Mouse (Mus musculus): ENCODE results near the gene 9130019O22Rik. TPM values are rescaled to one million over a fixed set of nuclear protein-coding genes. Genes with fewer than 3 reads are reported as not detected.
"Not testable (repeated sequence)": the region's sequence is repeated elsewhere in the genome, so short reads cannot be mapped to it uniquely, and the experiment has no call there.

9130019O22Rik gene
- total and polyA plus RNA-seq, 2 experiments from 2014 or later: 1.3 to 4.6 TPM

DNA sequence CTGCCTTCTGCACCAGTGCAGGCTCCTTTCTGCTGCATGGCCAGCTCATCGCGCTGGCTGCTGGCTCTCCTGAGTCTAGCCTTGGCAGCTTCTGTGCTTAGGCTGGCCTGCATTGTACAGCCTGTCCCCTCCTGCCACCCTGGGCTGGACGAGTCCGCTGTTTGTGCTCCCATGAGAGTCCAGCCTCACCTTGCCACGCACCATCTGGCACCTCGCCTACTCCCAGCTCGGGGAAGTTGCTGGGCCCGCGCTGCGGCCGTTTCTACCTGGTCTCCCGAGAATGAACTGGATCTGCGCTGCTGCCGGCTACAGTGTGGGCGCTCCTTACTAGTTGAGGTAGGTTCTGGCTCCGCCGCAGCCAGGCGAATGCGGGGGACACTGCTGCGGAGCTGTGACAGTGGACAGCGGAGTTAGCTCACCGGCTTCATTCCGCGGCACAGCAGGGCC, 23.5 kb downstream of the 9130019O22Rik start:
- H3K27me3 ChIP-seq (ENCODE audit: insufficient read depth, low read length): no peaks in the 10 kb centered on the region
- no peaks in the 10 kb centered on the region for H3K9me3 ChIP-seq (ENCODE audit: low read length)
- H3K27ac ChIP-seq (ENCODE audit: low read depth, low read length): no peak overlapping the region
- peak; percentile 27 for DNase-seq
- peak; percentile 16; the same call in 1 of the 2 replicates for ATAC-seq
- no peak for TF ChIP-seq CTCF (IDR thresholded peaks at IDR 0.05; ENCODE audit: low read depth)
- peak overlapping the region; percentile 69 for H3K4me2 ChIP-seq (ENCODE audit: low read depth)
- peaks cover 2% of the 10 kb centered on the region; the same call in 1 of the 2 replicates for H3K4me1 ChIP-seq (ENCODE audit: insufficient read depth)
- 3% methylated on average over 24 of the region's 24 CpGs for WGBS
- no peaks in the 10 kb centered on the region for H3K36me3 ChIP-seq (ENCODE audit: insufficient read depth)
- peak overlapping the region; percentile 39 for H3K9ac ChIP-seq
- peak overlapping the region; percentile 33 for H3K4me3 ChIP-seq (ENCODE audit: low read depth, low read length)

- not testable (repeated sequence) for H3K27ac ChIP-seq (ENCODE audit: low read depth, low read length); H3K36me3 ChIP-seq (ENCODE audit: insufficient read depth); H3K27me3 ChIP-seq (ENCODE audit: insufficient read depth, low read length); H3K4me1 ChIP-seq (ENCODE audit: insufficient read depth); H3K9ac ChIP-seq; ATAC-seq; H3K9me3 ChIP-seq (ENCODE audit: low read length)
- 10% methylated on average over 13 of the region's 13 CpGs for WGBS
- H3K4me3 ChIP-seq (ENCODE audit: low read depth, low read length): peak overlapping the region; percentile 14; the same call in 1 of the 2 replicates
- peak; percentile 69 for DNase-seq
- peak overlapping the region; percentile 27; the same call in 1 of the 2 replicates for H3K4me2 ChIP-seq (ENCODE audit: low read depth)
- peak; percentile 83 for TF ChIP-seq CTCF (IDR thresholded peaks at IDR 0.05; ENCODE audit: low read depth)
Measured at GRCm38 (mm10) chr7:127362418-127362817, 24.5 kb downstream of the 9130019O22Rik start.

- H3K4me1 ChIP-seq (ENCODE audit: insufficient read depth): peaks cover 2% of the 10 kb centered on the region; the same call in 1 of the 2 replicates
- TF ChIP-seq CTCF (IDR thresholded peaks at IDR 0.05; ENCODE audit: low read depth): no peak
- H3K27me3 ChIP-seq (ENCODE audit: insufficient read depth, low read length): no peaks in the 10 kb centered on the region
- DNase-seq (no peak), ATAC-seq (no peak)
- no peaks in the 10 kb centered on the region for H3K36me3 ChIP-seq (ENCODE audit: insufficient read depth)
- H3K4me3 ChIP-seq (ENCODE audit: low read depth, low read length): no peak overlapping the region
- H3K27ac ChIP-seq (ENCODE audit: low read depth, low read length): no peak overlapping the region
- WGBS: 57% methylated on average over 13 of the region's 13 CpGs
- H3K4me2 ChIP-seq (ENCODE audit: low read depth): no peak overlapping the region
- H3K9ac ChIP-seq: no peak overlapping the region
- H3K9me3 ChIP-seq (ENCODE audit: low read length): no peaks in the 10 kb centered on the region
Measured at GRCm38 (mm10) chr7:127361449-127361848, 25.5 kb downstream of the 9130019O22Rik start.

DNA sequence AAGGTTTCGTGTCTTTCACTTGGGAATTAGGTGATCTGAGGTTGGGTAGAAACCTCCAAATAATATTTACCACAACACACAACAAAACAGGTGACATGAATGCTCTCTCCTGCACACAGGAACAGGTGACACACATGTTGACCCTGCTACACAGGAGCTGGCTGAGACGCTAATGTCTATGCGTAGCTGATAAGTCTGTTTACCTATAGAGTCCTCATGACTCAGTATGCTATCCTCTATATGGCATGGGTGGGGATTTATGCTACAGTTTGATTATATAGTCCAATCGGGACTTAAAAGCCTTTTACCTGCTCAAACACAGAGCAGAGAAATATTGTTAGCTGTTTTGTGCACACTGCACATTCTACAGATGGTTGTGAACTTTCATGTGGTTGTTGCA, 26.7 kb downstream of the 9130019O22Rik start:
- 85% methylated on average over 4 of the region's 4 CpGs for WGBS
- no peak for TF ChIP-seq CTCF (IDR thresholded peaks at IDR 0.05; ENCODE audit: low read depth)
- H3K4me2 ChIP-seq (ENCODE audit: low read depth): no peak overlapping the region
- H3K27me3 ChIP-seq (ENCODE audit: insufficient read depth, low read length): no peaks in the 10 kb centered on the region
- no peak overlapping the region for H3K4me3 ChIP-seq (ENCODE audit: low read depth, low read length)
- H3K4me1 ChIP-seq (ENCODE audit: insufficient read depth): peaks cover 2% of the 10 kb centered on the region; the same call in 1 of the 2 replicates
- H3K36me3 ChIP-seq (ENCODE audit: insufficient read depth): no peaks in the 10 kb centered on the region
- no peak for DNase-seq
- H3K9ac ChIP-seq: no peak overlapping the region
- H3K9me3 ChIP-seq (ENCODE audit: low read length): no peaks in the 10 kb centered on the region
- no peak for ATAC-seq
- no peak overlapping the region for H3K27ac ChIP-seq (ENCODE audit: low read depth, low read length)

DNA sequence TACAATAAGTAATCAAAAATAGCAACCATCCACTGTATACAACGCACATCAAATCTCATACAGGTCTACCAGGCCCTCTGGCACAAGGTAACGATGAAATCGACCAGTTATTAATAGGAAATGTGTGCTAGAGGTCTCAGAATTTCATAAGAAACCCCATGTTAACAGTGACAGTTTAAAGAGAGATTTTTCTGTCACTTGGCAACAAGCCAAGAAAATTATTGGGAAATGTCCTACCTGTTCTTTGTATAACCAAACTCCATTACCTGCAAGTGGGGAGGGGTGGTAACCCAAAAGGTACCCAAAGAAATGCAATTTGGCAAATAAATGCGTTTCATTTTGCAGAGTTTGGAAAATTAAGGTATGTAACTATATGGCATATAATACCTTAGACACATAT, 28.5 kb downstream of the 9130019O22Rik start:
- Histone ChIP-seq H3K9me3 (ENCODE audit: low read length) (no peaks in the 10 kb centered on the region), H3K27ac (ENCODE audit: low read depth, low read length) (no peak overlapping the region), H3K4me1 (ENCODE audit: insufficient read depth) (peaks cover 1% of the 10 kb centered on the region; the same call in 1 of the 2 replicates), H3K36me3 (ENCODE audit: insufficient read depth) (no peaks in the 10 kb centered on the region), H3K27me3 (ENCODE audit: insufficient read depth, low read length) (no peaks in the 10 kb centered on the region), H3K9ac (no peak overlapping the region), H3K4me3 (ENCODE audit: low read depth, low read length) (no peak overlapping the region), H3K4me2 (ENCODE audit: low read depth) (no peak overlapping the region)
- DNase-seq (no peak), ATAC-seq (no peak)
- WGBS: 70% methylated on average over 4 of the region's 4 CpGs
- no peak for TF ChIP-seq CTCF (IDR thresholded peaks at IDR 0.05; ENCODE audit: low read depth)

- H3K9ac ChIP-seq: no peak overlapping the region
- no peak for TF ChIP-seq CTCF (IDR thresholded peaks at IDR 0.05; ENCODE audit: low read depth)
- H3K9me3 ChIP-seq (ENCODE audit: low read length): no peaks in the 10 kb centered on the region
- no peaks in the 10 kb centered on the region for H3K4me1 ChIP-seq (ENCODE audit: insufficient read depth)
- 37% methylated on average over 2 of the region's 2 CpGs for WGBS
- H3K4me2 ChIP-seq (ENCODE audit: low read depth): no peak overlapping the region
- no peaks in the 10 kb centered on the region for H3K36me3 ChIP-seq (ENCODE audit: insufficient read depth)
- no peak overlapping the region for H3K27ac ChIP-seq (ENCODE audit: low read depth, low read length)
- DNase-seq (no peak), ATAC-seq (no peak)
- H3K4me3 ChIP-seq (ENCODE audit: low read depth, low read length): no peak overlapping the region
- H3K27me3 ChIP-seq (ENCODE audit: insufficient read depth, low read length): no peaks in the 10 kb centered on the region
Measured at GRCm38 (mm10) chr7:127357871-127358270, 29.1 kb downstream of the 9130019O22Rik start.

DNA sequence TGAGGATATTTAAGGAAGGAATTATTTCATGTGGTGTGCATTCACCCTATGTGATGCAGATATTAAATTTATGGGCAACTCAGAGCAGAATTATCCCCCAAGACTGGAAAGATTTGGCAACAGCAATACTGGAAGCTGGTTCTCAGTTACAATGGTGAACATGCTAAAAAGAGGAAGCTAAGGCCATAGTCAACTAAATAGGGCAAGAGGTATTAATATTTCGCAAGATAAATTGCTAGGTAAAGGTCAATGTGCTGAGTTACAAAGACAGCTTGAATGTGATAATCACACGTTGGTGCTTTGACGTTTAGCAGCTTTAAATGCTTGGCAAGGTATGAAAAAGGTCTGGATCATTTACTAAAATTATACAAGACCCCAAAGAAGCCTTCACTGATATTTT, 31.2 kb downstream of the 9130019O22Rik start:
- TF ChIP-seq CTCF (IDR thresholded peaks at IDR 0.05; ENCODE audit: low read depth): no peak
- ATAC-seq: no peak

More for the DNA sequence above, 31.2 kb downstream of the 9130019O22Rik start:
- Histone ChIP-seq H3K27me3 (ENCODE audit: insufficient read depth, low read length) (no peaks in the 10 kb centered on the region), H3K27ac (ENCODE audit: low read depth, low read length) (no peak overlapping the region), H3K9ac (no peak overlapping the region), H3K9me3 (ENCODE audit: low read length) (no peaks in the 10 kb centered on the region), H3K36me3 (ENCODE audit: insufficient read depth) (no peaks in the 10 kb centered on the region), H3K4me1 (ENCODE audit: insufficient read depth) (no peaks in the 10 kb centered on the region), H3K4me3 (ENCODE audit: low read depth, low read length) (no peak overlapping the region), H3K4me2 (ENCODE audit: low read depth) (no peak overlapping the region)
- WGBS: 60% methylated on average over 3 of the region's 3 CpGs
- DNase-seq: no peak

All from forebrain, postnatal 0 days (tissue).